Mouse (Mus musculus): ENCODE results near the gene Cbr3.

DNA sequence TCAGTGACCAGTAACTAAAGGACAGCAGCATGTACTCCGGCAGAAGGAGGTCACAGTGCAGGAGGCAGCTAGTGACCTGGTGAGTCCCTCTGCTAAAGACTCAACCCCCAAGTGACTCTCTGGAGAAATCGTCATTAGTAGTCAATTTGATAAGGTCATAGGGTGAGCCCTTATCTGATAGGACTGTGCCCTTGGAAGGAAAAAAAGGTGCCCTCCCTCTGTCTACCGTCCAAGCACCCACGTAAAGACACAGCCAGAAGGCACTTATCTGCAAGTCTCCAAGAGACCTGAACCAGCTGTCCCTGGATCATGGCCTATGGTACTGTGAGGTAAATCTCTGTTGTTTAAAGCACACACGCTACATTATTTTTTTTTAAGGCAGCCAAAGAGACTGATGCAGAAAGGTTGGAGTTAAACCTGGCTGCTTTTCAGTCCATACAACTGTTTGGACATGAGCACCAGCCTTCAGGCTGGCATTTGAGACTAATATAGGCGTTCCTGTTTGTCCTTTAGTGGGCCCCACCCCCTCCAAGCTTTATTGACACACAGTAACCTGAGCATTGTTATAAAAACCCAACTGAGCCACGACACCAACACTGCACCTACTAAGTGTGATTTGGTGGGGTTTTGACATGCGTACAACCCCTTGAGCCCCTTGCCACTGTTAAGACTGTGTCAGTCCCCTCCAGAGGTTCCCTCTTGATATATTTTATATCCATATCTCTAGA is 42.6 kb downstream of the Cbr3 start:
- TF ChIP-seq USF1 (IDR thresholded peaks at IDR 0.05; ENCODE audit: low read depth): no peak
- TF ChIP-seq CTCF (IDR thresholded peaks at IDR 0.05; ENCODE audit: control insufficient read depth, insufficient read depth, insufficient read length): no peak
- no peak for TF ChIP-seq MAX (IDR thresholded peaks at IDR 0.05)
